Mouse (Mus musculus): ENCODE results near the gene Usp7. TPM values are rescaled to one million over a fixed set of nuclear protein-coding genes. Genes with fewer than 3 reads are reported as not detected.
A peak's percentile ranks its signal among the peaks of the same experiment; 100 is the strongest.

The Usp7 gene
- 10 to 100 TPM; 44.2 to 52.5 TPM for total RNA-seq (2021)

GRCm38 (mm10) chr16:8791949-8792557 is at the start of gene Usp7:
TSS of gene Usp7 (minus strand) at chr16:8792308.
- no peak for DNase-seq (ENCODE audit: low spot score)
- intact Hi-C loops (cut with DNase I) = no loop called here

GRCm38 (mm10) chr16:8840557-8840956 is 48.4 kb upstream of the Usp7 start:
- intact Hi-C loops (cut with DNase I) = no loop called here
- DNase-seq (ENCODE audit: low spot score) = no peak

- intact Hi-C loops (cut with DNase I) = no loop called here
- DNase-seq (ENCODE audit: low spot score) = no peak
Measured at GRCm38 (mm10) chr16:8838921-8839320, 46.8 kb upstream of the Usp7 start.

GRCm38 (mm10) chr16:8837595-8837994 is 45.5 kb upstream of the Usp7 start:
- DNase-seq (ENCODE audit: low spot score) = no peak
- intact Hi-C loops (cut with DNase I) = no loop called here

GRCm38 (mm10) chr16:8836876-8837275 is 44.8 kb upstream of the Usp7 start:
- no peak for DNase-seq (ENCODE audit: low spot score)
- intact Hi-C loops (cut with DNase I) = no loop called here

GRCm38 (mm10) chr16:8831241-8831640 is 39.1 kb upstream of the Usp7 start:
- DNase-seq (ENCODE audit: low spot score) = no peak
- intact Hi-C loops (cut with DNase I) = no loop called here

- peak; percentile 63 for DNase-seq (ENCODE audit: low spot score)
- intact Hi-C loops (cut with DNase I) = loop anchor here (1.0 kb wide), 1 partner anchor 13 kb away; no protein-coding TSS in a partner anchor
Measured at GRCm38 (mm10) chr16:8830431-8831211, 38.5 kb upstream of the Usp7 start.

GRCm38 (mm10) chr16:8829564-8830359 is 37.7 kb upstream of the Usp7 start, which contains the start of gene 1810013L24Rik:
TSS of gene 1810013L24Rik (plus strand) at chr16:8830100.
- peak; percentile 99 for DNase-seq (ENCODE audit: low spot score)
- intact Hi-C loops (cut with DNase I) = loop anchor here (1.0 to 5.0 kb wide), 3 partner anchors 14 to 93 kb away; no protein-coding TSS in a partner anchor

GRCm38 (mm10) chr16:8828636-8829563 is 36.8 kb upstream of the Usp7 start:
- intact Hi-C loops (cut with DNase I) = loop anchor here (2.0 to 5.0 kb wide), 2 partner anchors 38 to 92 kb away; no protein-coding TSS in a partner anchor

GRCm38 (mm10) chr16:8827366-8827765 is 35.3 kb upstream of the Usp7 start:
- no peak for DNase-seq (ENCODE audit: low spot score)
- intact Hi-C loops (cut with DNase I) = loop anchor here (5.0 kb wide), 1 partner anchor 40 kb away; no protein-coding TSS in a partner anchor

More at GRCm38 (mm10) chr16:8828636-8829563, 36.8 kb upstream of the Usp7 start:
- peak; percentile 69 for DNase-seq (ENCODE audit: low spot score)

- intact Hi-C loops (cut with DNase I) = no loop called here
- DNase-seq (ENCODE audit: low spot score) = no peak
Measured at GRCm38 (mm10) chr16:8823661-8824060, 31.6 kb upstream of the Usp7 start.

GRCm38 (mm10) chr16:8822586-8822985 is 30.5 kb upstream of the Usp7 start:
- DNase-seq (ENCODE audit: low spot score) = no peak
- intact Hi-C loops (cut with DNase I) = no loop called here

- intact Hi-C loops (cut with DNase I) = no loop called here
- peak; percentile 26 for DNase-seq (ENCODE audit: low spot score)
Measured at GRCm38 (mm10) chr16:8821429-8821828, 29.3 kb upstream of the Usp7 start.

- DNase-seq (ENCODE audit: low spot score) = no peak
- intact Hi-C loops (cut with DNase I) = no loop called here
Measured at GRCm38 (mm10) chr16:8817872-8818271, 25.8 kb upstream of the Usp7 start.

- DNase-seq (ENCODE audit: low spot score) = no peak
Measured at GRCm38 (mm10) chr16:8810399-8811127, 18.5 kb upstream of the Usp7 start.

GRCm38 (mm10) chr16:8806703-8807102 is 14.6 kb upstream of the Usp7 start:
- intact Hi-C loops (cut with DNase I) = loop anchor here (2.0 kb wide), 1 partner anchor 62 kb away; no protein-coding TSS in a partner anchor
- DNase-seq (ENCODE audit: low spot score) = no peak

More at GRCm38 (mm10) chr16:8810399-8811127, 18.5 kb upstream of the Usp7 start:
- intact Hi-C loops (cut with DNase I) = no loop called here

GRCm38 (mm10) chr16:8795906-8796305 is 3.8 kb upstream of the Usp7 start:
- no peak for DNase-seq (ENCODE audit: low spot score)
- intact Hi-C loops (cut with DNase I) = no loop called here

- no peak for DNase-seq (ENCODE audit: low spot score)
- intact Hi-C loops (cut with DNase I) = no loop called here
Measured at GRCm38 (mm10) chr16:8794952-8795351, 2.8 kb upstream of the Usp7 start.
